Mouse (Mus musculus): ENCODE measurements around the gene Gm6904. TPM values are rescaled to one million over a fixed set of nuclear protein-coding genes. Genes with fewer than 3 reads are reported as not detected.
"Not testable (repeated sequence)": the region's sequence is repeated elsewhere in the genome, so short reads cannot be mapped to it uniquely, and the experiment has no call there.

The Gm6904 gene
- not detected in 2 replicates for polyA plus RNA-seq (2015; fragmentation: Nextera tagmentation; extraction: Ambion mirVana)

DNA sequence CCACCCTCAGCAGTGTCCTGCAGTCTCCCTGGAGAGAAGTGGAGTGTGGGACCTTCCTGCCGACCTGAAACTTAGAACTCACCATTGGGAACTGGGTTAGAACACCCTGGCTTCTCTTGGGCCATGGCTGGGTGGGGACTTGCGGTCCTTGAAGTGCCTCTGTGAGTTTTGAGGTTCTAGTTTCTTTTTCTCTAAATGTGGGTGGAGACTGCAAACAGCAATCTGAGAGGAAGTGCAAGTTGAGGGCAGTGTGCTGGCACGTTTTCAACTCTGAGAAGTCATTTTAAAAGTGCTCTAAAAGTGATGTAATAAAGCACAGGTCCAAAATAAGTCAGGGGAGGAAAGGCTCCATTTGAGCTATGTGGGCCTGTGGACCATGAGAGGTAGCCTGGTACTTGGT lies at the start of gene Gm6904:
Gene Gm6904, minus strand, starts transcription at position 161 of the 400 bp plus-strand sequence.
- no peaks in the 10 kb centered on the region for H3K36me3 ChIP-seq
- no peaks in the 10 kb centered on the region for H3K27me3 ChIP-seq
- no peak within 1 kb of the TSS for H3K4me3 ChIP-seq
- no peaks in the 10 kb centered on the region for H3K4me1 ChIP-seq
- no peak within 1 kb of the TSS for H3K9ac ChIP-seq
- H3K4me2 ChIP-seq = no peak within 1 kb of the TSS
- no peaks in the 10 kb centered on the region for H3K9me3 ChIP-seq
- no peak for ATAC-seq (ENCODE audit: insufficient number of reproducible peaks, low FRiP score, low TSS enrichment, low read depth)
- H3K27ac ChIP-seq = no peak within 1 kb of the TSS
- 54% methylated on average over 3 of the region's 3 CpGs for WGBS

DNA sequence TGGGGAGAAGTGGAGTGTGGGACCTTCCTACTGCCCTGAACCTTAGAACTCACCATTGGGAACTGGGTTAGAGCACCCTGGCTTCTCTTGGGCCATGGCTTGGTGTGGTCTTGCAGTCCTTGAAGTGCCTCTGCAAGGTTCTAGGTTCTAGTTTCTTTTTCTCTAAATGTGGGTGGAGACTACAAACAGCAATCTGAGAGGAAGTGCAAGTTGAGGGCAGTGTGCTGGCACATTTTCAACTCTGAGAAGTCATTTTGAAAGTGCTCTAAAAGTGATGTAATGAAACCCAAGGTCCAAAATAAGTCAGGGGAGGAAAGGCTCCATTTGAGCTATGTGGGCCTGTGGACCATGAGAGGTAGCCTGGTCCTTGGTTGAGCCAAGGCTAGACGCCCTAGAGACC lies 37.4 kb upstream of the Gm6904 start, which contains the start of gene Phf11a:
Gene Phf11a, minus strand, starts transcription at position 132 of the 400 bp plus-strand sequence.
- not testable (repeated sequence) for H3K36me3 ChIP-seq; H3K4me1 ChIP-seq; H3K9ac ChIP-seq; H3K4me2 ChIP-seq; H3K9me3 ChIP-seq; ATAC-seq (ENCODE audit: insufficient number of reproducible peaks, low FRiP score, low TSS enrichment, low read depth); H3K4me3 ChIP-seq; H3K27me3 ChIP-seq; H3K27ac ChIP-seq
- 57% methylated on average over 1 of the region's 1 CpGs for WGBS

GRCm38 (mm10) chr14:59291769-59292168 lies 31.8 kb upstream of the Gm6904 start:
- not testable (repeated sequence) for ATAC-seq (ENCODE audit: insufficient number of reproducible peaks, low FRiP score, low TSS enrichment, low read depth); H3K9ac ChIP-seq; H3K4me2 ChIP-seq; H3K36me3 ChIP-seq; H3K27me3 ChIP-seq; H3K4me3 ChIP-seq; H3K9me3 ChIP-seq; H3K4me1 ChIP-seq; H3K27ac ChIP-seq

- not testable (repeated sequence) for H3K4me3 ChIP-seq; H3K9ac ChIP-seq; H3K27ac ChIP-seq; H3K36me3 ChIP-seq; ATAC-seq (ENCODE audit: insufficient number of reproducible peaks, low FRiP score, low TSS enrichment, low read depth); H3K9me3 ChIP-seq; H3K4me1 ChIP-seq; H3K4me2 ChIP-seq; H3K27me3 ChIP-seq
- 67% methylated on average over 4 of the region's 4 CpGs for WGBS
Measured at GRCm38 (mm10) chr14:59274961-59275360, 14.9 kb upstream of the Gm6904 start.

GRCm38 (mm10) chr14:59255861-59256260 lies 4.2 kb downstream of the Gm6904 start:
- H3K36me3 ChIP-seq; H3K4me2 ChIP-seq; H3K27me3 ChIP-seq; H3K4me3 ChIP-seq; H3K9ac ChIP-seq; H3K27ac ChIP-seq; ATAC-seq (ENCODE audit: insufficient number of reproducible peaks, low FRiP score, low TSS enrichment, low read depth); H3K4me1 ChIP-seq; H3K9me3 ChIP-seq: not testable (repeated sequence)
- 83% methylated on average over 1 of the region's 1 CpGs for WGBS

DNA sequence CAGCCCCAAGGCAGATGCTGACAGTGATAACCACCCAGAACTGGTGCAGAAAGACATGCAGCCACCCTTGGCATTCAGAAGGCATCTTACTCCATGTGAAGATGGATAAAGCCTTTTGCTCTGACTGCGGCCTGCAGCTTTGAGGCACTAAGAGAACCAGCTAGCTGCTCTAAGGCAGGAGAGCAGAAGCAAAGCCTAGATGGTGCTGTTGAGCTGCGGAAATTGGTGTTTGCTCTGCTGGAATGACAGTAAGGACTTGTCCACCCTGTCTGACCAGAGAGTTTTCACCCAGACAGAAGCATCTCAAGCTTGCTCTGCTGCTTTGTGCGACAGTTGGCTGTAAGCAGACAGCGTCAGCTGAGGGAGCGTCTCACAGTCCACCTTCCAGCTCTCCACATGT lies 9.7 kb downstream of the Gm6904 start:
- not testable (repeated sequence) for H3K4me1 ChIP-seq; ATAC-seq (ENCODE audit: insufficient number of reproducible peaks, low FRiP score, low TSS enrichment, low read depth); H3K9me3 ChIP-seq; H3K27me3 ChIP-seq; H3K27ac ChIP-seq; H3K36me3 ChIP-seq; H3K4me2 ChIP-seq; H3K9ac ChIP-seq; H3K4me3 ChIP-seq
- 59% methylated on average over 5 of the region's 5 CpGs for whole genome bisulfite sequencing

DNA sequence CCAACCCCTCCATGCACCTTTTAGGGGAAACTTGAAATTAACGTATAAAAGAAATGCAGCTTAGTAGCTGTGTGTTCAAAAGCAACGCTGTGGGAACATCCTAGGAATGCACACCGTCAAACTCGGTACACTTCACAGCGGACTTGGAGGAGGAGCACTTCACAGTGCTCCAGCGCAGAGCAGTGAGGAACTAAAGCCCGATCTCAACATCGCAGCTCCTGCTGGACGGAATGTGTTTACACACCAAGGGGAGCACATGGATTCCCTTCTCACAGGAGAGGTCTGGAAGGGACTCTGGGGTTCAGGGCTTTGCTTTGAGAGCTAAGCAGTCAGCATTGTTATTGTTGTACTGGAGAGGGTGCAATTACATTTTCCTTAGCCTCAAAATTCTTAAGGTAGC lies 26.4 kb downstream of the Gm6904 start:
- peaks cover 93% of the 10 kb centered on the region for H3K36me3 ChIP-seq
- 94% methylated on average over 9 of the region's 9 CpGs for WGBS
- H3K9ac ChIP-seq = no peak overlapping the region
- no peaks in the 10 kb centered on the region for H3K4me1 ChIP-seq
- no peak overlapping the region for H3K27ac ChIP-seq
- no peak for ATAC-seq (ENCODE audit: insufficient number of reproducible peaks, low FRiP score, low TSS enrichment, low read depth)
- no peak overlapping the region for H3K4me3 ChIP-seq
- H3K4me2 ChIP-seq = no peak overlapping the region
- H3K27me3 ChIP-seq = no peaks in the 10 kb centered on the region
- no peaks in the 10 kb centered on the region for H3K9me3 ChIP-seq

DNA sequence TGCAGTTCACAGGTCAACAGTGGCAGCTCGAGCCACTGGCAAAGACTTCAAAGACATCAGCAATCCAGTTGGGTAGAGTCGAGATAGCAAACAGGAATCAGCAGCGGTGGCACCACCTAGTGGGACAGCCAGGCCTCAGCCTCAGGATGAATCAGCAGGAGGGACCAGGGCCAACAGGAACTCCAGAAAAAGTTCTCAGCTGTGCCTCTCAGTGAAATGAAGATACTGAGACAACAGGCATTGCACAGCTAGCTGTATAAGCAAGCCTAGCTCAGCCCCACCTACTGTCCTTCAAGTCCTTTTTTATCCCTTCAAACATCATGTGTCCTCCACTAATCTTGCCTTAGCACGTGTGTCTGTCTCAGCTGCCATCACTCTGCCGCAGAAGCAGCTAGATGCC lies 28.0 kb downstream of the Gm6904 start:
- H3K4me3 ChIP-seq = no peak overlapping the region
- H3K27ac ChIP-seq = no peak overlapping the region
- H3K4me1 ChIP-seq = no peaks in the 10 kb centered on the region
- no peak overlapping the region for H3K4me2 ChIP-seq
- WGBS = 68% methylated on average over 5 of the region's 5 CpGs
- ATAC-seq (ENCODE audit: insufficient number of reproducible peaks, low FRiP score, low TSS enrichment, low read depth) = no peak
- H3K9ac ChIP-seq = no peak overlapping the region
- H3K9me3 ChIP-seq = no peaks in the 10 kb centered on the region
- H3K27me3 ChIP-seq = no peaks in the 10 kb centered on the region
- H3K36me3 ChIP-seq = peaks cover 93% of the 10 kb centered on the region

GRCm38 (mm10) chr14:59230331-59230966 lies 29.6 kb downstream of the Gm6904 start:
- Histone ChIP-seq H3K4me1 (no peaks in the 10 kb centered on the region), H3K36me3 (peaks cover 95% of the 10 kb centered on the region), H3K27me3 (no peaks in the 10 kb centered on the region), H3K27ac (no peak overlapping the region), H3K4me2 (no peak overlapping the region), H3K9me3 (no peaks in the 10 kb centered on the region), H3K4me3 (no peak overlapping the region), H3K9ac (no peak overlapping the region)
- ATAC-seq (ENCODE audit: insufficient number of reproducible peaks, low FRiP score, low TSS enrichment, low read depth) = no peak
- WGBS = 92% methylated on average over 21 of the region's 21 CpGs

- 90% methylated on average over 3 of the region's 3 CpGs for WGBS
- Histone ChIP-seq H3K27ac (no peak overlapping the region), H3K36me3 (peaks cover 93% of the 10 kb centered on the region), H3K9ac (no peak overlapping the region), H3K4me3 (no peak overlapping the region), H3K9me3 (no peaks in the 10 kb centered on the region), H3K27me3 (no peaks in the 10 kb centered on the region), H3K4me1 (no peaks in the 10 kb centered on the region), H3K4me2 (no peak overlapping the region)
- ATAC-seq (ENCODE audit: insufficient number of reproducible peaks, low FRiP score, low TSS enrichment, low read depth) = no peak
Measured at GRCm38 (mm10) chr14:59229822-59230221, 30.2 kb downstream of the Gm6904 start.

DNA sequence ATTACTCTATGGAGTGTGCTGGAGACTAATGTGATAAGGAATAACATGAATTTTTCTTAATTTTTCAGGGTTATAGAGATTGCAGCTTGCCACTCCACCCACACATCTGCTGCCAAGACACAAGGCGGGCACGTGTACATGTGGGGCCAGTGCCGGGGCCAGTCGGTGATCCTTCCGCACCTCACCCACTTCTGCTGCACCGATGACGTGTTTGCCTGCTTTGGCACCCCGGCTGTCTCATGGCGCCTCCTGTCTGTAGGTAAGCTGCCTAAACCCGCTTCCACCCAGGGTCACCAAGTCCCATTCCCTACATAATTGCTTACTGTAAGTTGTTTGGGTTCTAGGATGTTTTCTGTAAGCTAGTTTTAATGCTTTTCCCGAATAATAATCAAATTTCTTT lies 33.8 kb downstream of the Gm6904 start:
- Histone ChIP-seq H3K27me3 (no peaks in the 10 kb centered on the region), H3K4me3 (no peak overlapping the region), H3K4me1 (no peaks in the 10 kb centered on the region), H3K27ac (no peak overlapping the region), H3K4me2 (no peak overlapping the region), H3K9ac (no peak overlapping the region), H3K36me3 (peaks cover 91% of the 10 kb centered on the region), H3K9me3 (no peaks in the 10 kb centered on the region)
- 96% methylated on average over 11 of the region's 11 CpGs for WGBS
- no peak for ATAC-seq (ENCODE audit: insufficient number of reproducible peaks, low FRiP score, low TSS enrichment, low read depth)

DNA sequence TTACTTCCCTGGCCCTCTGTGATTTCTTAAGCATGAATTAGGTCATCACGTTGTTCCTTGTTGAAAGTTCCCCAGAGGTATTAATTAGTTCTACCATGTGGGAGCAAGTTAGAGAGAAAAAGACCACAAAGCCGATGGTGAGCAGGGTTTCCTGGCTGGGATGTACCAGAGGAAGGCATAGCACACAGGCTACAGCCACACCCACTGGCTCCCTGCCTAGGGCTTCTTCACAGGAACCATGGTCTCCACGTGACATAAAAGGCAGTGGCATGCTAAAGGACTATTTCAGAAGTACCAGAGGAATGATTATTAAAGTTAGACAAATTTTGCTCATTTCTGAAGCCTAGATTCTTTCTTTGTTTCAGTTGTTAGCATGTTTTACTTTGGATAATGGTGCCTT lies 40.8 kb downstream of the Gm6904 start:
- no peak overlapping the region for H3K27ac ChIP-seq
- no peaks in the 10 kb centered on the region for H3K4me1 ChIP-seq
- no peaks in the 10 kb centered on the region for H3K27me3 ChIP-seq
- H3K4me2 ChIP-seq = no peak overlapping the region
- peaks cover 74% of the 10 kb centered on the region for H3K36me3 ChIP-seq
- ATAC-seq (ENCODE audit: insufficient number of reproducible peaks, low FRiP score, low TSS enrichment, low read depth) = no peak
- 69% methylated on average over 3 of the region's 3 CpGs for WGBS
- H3K9ac ChIP-seq = no peak overlapping the region
- no peaks in the 10 kb centered on the region for H3K9me3 ChIP-seq
- H3K4me3 ChIP-seq = no peak overlapping the region

GRCm38 (mm10) chr14:59209816-59210215 lies 50.2 kb downstream of the Gm6904 start:
- Histone ChIP-seq H3K27ac (no peak overlapping the region), H3K36me3 (peaks cover 23% of the 10 kb centered on the region; the same call in 1 of the 2 replicates), H3K9me3 (no peaks in the 10 kb centered on the region), H3K27me3 (no peaks in the 10 kb centered on the region), H3K9ac (no peak overlapping the region), H3K4me1 (peaks cover 13% of the 10 kb centered on the region), H3K4me3 (no peak overlapping the region), H3K4me2 (no peak overlapping the region)
- WGBS = 95% methylated on average over 2 of the region's 2 CpGs
- ATAC-seq (ENCODE audit: insufficient number of reproducible peaks, low FRiP score, low TSS enrichment, low read depth) = no peak

All from limb, embryonic 15.5 days (tissue).